Mouse (Mus musculus): ENCODE data around the gene Mrps16.

The Mrps16 gene

DNA sequence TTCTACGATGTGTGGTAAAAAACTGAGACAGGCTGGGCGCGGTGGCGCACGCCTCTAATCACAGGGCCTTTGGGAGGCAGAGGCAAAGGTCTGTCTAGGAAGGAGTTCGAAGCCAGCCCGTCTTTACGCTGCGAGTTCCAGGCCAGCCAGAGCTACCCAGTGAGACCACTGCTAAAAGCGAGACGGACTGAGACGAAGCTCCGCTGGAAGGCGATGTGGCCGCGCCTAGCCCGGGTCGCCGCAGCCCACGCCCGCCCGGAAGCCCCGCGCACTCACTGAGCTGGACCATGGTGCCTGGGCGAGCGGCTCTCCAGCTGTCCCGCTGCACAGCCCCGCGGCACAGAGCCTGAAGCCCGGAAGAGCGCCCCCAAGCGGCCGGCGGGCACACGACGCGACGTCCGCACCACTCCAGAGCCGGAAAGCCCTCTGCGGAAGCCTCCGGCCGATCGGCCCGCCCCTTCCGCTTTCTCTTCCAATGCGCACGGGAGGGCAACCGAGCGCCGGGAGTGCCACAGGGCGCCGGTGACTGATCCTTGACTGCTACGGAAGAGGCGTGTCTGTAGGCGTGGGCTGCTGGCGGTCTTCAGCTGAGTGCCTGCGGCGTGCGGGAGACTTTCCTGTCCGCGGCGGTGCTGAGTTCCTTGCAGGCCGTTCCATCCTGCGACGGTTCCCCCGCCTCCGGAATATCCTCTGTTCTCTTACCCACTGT, at the start of gene Mrps16:
Gene Mrps16, minus strand, starts transcription at position 430 of the 709 bp plus-strand sequence.
- DNase-seq (ENCODE audit: low read depth, low spot score), result peak; percentile 92

- DNase-seq (ENCODE audit: low read depth, low spot score), result no peak
Observed at GRCm38 (mm10) chr14:20442252-20442651, 48.8 kb upstream of the Mrps16 start.

DNA sequence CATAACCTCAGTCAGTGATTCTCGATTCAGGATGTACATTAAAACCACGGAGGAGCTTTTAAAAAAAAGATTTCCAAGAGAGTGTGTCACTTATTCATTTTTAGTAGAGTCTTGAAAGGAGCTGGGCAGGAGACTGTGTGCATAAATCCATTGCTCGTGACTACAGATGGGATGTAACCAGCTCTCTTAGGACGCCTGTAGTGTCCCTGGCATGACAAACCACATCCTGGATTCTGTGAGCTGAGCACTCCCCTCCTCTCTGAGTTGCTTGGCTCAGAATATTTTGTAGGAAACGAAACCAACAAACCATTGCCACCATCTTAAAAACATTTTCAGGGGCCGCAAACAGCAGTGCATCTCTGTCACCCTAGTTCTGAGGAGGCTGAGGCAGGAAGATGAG, 43.5 kb upstream of the Mrps16 start:
- no peak for DNase-seq (ENCODE audit: low read depth, low spot score)

- no peak for DNase-seq (ENCODE audit: low read depth, low spot score)
Observed at GRCm38 (mm10) chr14:20432420-20432819, 39.0 kb upstream of the Mrps16 start.

GRCm38 (mm10) chr14:20431726-20432125, 38.3 kb upstream of the Mrps16 start:
- DNase-seq (ENCODE audit: low read depth, low spot score), result no peak

- DNase-seq (ENCODE audit: low read depth, low spot score), result no peak
Observed at GRCm38 (mm10) chr14:20429833-20430232, 36.4 kb upstream of the Mrps16 start.

- no peak for DNase-seq (ENCODE audit: low read depth, low spot score)
Observed at GRCm38 (mm10) chr14:20428593-20428992, 35.2 kb upstream of the Mrps16 start.

DNA sequence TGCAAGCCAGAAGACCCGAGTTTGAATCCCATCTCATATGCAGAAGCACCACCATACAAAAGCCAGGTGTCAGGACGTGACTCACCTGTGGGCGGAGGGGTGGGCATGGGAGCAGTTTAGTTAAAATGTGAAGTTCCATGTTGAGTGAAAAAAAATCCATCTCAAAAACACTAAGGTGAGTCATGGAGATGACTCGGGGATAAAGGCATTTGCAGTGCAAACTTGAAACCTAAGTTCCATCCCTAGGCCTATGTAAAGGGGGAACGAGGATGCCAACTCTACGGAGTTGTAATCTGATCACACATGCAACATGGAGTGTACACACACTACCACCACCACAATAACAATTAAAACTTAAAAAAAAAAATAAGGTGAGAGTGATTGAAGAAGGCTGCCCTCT, 29.6 kb upstream of the Mrps16 start:
- no peak for DNase-seq (ENCODE audit: low read depth, low spot score)

- no peak for DNase-seq (ENCODE audit: low read depth, low spot score)
Observed at GRCm38 (mm10) chr14:20422257-20422656, 28.8 kb upstream of the Mrps16 start.

DNA sequence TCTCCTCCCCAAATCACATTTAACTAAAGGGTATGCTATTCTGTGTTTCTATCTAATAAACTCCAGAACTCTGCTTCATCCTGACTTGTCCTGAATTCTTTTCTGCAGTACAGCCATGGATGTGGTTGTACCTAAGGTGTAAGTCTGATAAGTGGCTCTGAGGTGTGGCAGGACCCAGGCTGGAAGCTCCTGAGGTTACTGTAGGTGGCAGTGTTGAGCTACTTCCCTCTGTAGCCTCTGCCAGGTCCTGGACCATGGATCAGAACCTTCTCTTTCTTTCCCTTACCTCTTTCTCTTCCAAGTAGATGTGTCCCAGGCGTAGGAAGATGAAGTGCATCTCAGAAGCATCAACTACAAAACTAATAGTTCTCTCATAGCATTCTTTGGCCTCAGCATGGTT, 6.6 kb upstream of the Mrps16 start:
- DNase-seq (ENCODE audit: low read depth, low spot score), result no peak

GRCm38 (mm10) chr14:20398864-20399263, 5.4 kb upstream of the Mrps16 start:
- DNase-seq (ENCODE audit: low read depth, low spot score), result no peak

DNA sequence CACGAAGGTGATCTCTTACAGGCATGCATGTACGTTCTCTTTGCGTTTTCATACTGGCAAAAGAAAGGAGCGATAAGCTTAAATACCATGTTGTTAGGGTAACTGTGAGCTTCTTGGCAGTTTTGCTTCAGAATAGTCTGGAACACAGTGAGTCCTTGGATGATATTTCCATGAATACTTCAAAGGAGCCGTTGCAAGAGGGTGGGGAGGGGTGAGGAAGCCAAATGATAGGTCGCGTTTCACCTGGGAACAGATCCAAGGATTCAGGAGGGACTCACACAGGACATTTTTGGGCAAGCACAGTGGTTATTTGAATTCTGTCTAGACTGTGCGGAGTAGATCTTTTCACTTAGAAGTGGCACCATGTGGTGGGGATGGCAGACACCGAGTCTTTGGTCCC, 3.8 kb upstream of the Mrps16 start:
- no peak for DNase-seq (ENCODE audit: low read depth, low spot score)

GRCm38 (mm10) chr14:20392326-20392725, 1.1 kb downstream of the Mrps16 start:
- no peak for DNase-seq (ENCODE audit: low read depth, low spot score)

DNA sequence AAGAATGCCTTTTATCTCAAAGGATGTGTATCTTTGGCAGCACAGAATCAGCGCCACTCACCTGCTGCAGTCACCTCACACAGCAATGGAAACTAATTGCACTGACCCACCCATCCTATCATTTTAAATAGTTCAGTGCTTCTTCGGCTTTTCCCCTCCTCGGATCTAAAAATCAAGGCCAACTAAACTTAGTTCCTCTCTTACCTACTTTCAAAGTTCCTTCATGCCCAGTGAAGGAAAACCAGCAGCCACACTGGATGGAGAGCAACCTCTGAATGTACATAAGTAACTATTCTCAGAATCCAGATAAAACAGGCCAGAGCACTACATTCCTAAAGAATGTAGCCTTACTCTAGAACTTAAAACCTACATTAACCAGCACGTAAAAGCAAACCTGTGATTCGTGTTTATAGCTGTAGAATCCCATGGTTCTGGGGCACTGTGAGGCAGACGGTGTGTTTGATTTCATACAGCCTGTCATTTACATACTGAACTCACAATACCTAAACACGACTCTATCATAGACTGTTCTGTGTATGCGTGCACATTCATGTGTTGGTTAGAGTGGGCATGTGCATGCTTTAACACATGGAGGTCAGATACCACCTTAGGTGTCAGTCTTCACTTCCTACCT, 3.9 kb downstream of the Mrps16 start:
- no peak for DNase-seq (ENCODE audit: low read depth, low spot score)

GRCm38 (mm10) chr14:20388441-20389129, 4.8 kb downstream of the Mrps16 start, which contains the start of gene Dnajc9:
Gene Dnajc9 (minus strand): TSS chr14:20388910.
- DNase-seq (ENCODE audit: low read depth, low spot score), result peak; percentile 83

DNA sequence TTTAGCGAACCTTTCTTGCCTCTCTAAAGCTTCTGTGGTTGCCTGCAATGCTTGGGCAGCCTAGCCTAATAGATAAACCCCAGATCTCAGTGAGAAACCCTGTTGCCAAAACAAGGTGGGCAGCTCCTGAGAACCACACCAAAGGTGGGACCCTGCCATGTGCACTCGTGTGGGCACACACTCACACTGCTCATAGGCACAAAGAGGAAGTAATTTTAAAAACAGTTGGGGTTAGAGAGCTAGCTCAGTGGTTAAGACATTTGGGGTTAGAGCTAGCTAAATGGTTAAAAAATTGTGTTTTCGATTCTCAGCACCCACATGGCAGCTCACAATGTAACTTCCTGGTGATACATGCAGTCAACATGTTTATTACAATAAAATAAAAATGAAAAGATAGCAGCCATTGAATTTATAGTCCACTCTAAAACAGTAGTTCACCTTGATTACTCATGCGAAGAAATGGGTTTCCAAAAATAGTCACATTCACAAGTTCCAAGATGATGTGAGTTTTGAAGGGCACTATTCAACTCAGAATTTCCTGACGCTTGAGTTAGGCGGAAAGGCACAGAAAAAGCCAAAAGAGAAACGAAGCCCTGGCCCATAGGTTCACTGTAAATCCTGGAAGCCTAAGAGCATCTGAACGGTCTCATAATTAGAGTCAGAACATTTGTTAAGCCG, 13.5 kb downstream of the Mrps16 start:
- no peak for DNase-seq (ENCODE audit: low read depth, low spot score)

- DNase-seq (ENCODE audit: low read depth, low spot score), result no peak
Observed at GRCm38 (mm10) chr14:20379087-20379640, 14.3 kb downstream of the Mrps16 start.

DNA sequence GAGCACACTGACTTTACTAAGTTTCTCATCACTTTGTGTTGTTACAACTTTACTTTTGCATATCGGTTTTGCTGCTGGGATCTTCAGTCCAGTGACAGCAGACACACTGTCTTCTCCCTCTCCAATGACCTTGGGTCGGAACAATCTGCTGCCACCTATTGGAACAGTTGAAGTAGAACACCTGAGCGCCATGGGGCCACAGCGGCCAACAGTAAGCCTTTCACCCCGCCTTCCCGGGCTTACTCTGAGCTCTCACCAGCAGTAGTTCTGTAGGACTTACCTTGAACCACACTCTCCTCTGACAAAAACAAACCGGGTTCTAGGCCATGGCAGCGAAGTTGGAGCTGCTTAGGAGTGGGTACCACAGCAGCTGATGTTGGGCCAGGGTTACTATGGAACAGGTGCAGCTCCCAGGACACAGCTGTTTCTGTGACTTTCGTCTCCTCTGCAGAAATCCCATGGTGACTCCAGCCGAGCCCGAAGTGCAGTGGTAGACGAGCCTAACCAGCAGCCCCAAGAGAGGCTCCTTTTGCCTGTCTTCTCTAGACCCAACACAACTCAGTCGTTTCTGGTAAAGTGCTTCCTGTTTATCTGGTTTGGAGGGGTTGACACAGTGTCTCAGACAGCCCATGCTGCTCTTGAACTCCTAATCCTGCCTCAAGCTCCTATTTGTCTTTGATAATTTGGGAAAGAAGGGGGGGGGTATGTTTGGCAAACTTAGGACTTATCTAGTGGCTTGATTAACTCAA, 14.9 kb downstream of the Mrps16 start:
- no peak for DNase-seq (ENCODE audit: low read depth, low spot score)

DNA sequence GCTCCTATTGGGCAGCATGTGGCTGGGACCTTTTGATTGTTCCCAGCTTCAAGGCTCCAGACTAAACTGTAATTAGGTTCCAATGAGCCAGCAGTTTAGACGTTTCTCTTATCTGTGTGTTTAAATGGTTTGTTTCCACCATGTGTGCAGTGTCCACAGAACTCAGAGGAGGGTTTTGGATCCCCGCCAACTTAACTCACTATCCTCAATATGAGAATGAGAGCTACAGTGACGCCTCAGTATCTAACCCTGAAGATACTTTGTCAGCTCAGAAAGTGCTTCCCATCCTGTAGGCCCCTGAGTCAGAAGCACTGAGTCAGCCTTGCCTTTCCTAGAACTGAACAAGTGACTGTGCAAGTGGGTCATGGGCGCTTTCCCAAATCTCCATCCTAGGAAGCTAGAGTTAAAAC, 16.3 kb downstream of the Mrps16 start:
- DNase-seq (ENCODE audit: low read depth, low spot score), result no peak

GRCm38 (mm10) chr14:20371854-20372253, 21.6 kb downstream of the Mrps16 start:
- DNase-seq (ENCODE audit: low read depth, low spot score), result no peak

DNA sequence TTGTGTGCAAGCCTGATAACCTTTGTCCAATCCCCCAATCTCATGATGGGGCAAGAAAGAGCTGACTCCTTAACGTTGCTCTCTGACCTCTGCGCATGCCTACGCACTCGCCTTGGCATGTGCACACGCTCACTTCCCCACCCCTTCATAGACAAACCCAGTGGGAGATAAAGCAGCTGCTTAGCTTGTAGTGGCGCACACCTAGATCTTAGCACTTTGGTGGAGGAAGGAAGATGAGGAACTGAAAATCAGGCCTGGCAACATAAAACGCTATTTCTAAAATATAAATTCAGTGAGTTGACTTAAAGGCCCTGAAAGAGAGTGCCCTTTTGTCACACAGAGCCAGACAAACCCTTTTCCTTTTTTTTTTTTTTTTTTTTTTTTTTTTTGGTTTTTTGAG, 22.6 kb downstream of the Mrps16 start:
- no peak for DNase-seq (ENCODE audit: low read depth, low spot score)

All from embryo, embryonic 11.5 days (tissue).